Mouse (Mus musculus) heart, adult 18-20 months (tissue): ENCODE measurements around the gene Slc18a3. TPM values are rescaled to one million over a fixed set of nuclear protein-coding genes. Genes with fewer than 3 reads are reported as not detected.

Experiments used
- DNase-seq, 2 experiments: peaks; one replicate each; pipeline ENCODE4 v3.0.0; 2021 to 2022; ENCODE audit warnings: mixed read lengths in 1 of 2
- long read RNA-seq, 2 experiments: library from polyadenylated mRNA; stranded (forward); transcript quantifications; one replicate each; pipeline ENCODE4 v2.0.0; 2021
- total RNA-seq, 2 experiments: library from RNA; stranded (reverse); gene quantifications; 2 replicates each; pipeline ENCODE4 v1.2.3; 2021

Gene Slc18a3
- total RNA-seq, result not detected
- long read RNA-seq, experiment 1, result 0 reads
- long read RNA-seq, experiment 2, result 0 reads

GRCm38 (mm10) chr14:32464601-32465505, at the start of gene Slc18a3:
Gene Slc18a3 (minus strand): TSS chr14:32464850.
- DNase-seq, result no peak

GRCm38 (mm10) chr14:32513336-32514032, 48.8 kb upstream of the Slc18a3 start, which contains the start of gene Ercc6:
Gene Ercc6 (plus strand): TSS chr14:32513521.
- DNase-seq, result peak; percentile 94 to 96

GRCm38 (mm10) chr14:32512912-32513311, 48.3 kb upstream of the Slc18a3 start:
- DNase-seq, result no peak

- DNase-seq, result no peak
These were observed 44.9 kb upstream of the Slc18a3 start for GRCm38 (mm10) chr14:32509443-32509961.

- DNase-seq, result no peak
These were observed 43.6 kb upstream of the Slc18a3 start for GRCm38 (mm10) chr14:32508105-32508835.

- DNase-seq, result no peak
These were observed 42.6 kb upstream of the Slc18a3 start for GRCm38 (mm10) chr14:32507216-32507615.

- DNase-seq, result no peak
These were observed 41.7 kb upstream of the Slc18a3 start for GRCm38 (mm10) chr14:32506329-32506728.

GRCm38 (mm10) chr14:32503897-32504296, 39.2 kb upstream of the Slc18a3 start:
- no peak for DNase-seq

GRCm38 (mm10) chr14:32502764-32503688, 38.4 kb upstream of the Slc18a3 start:
- no peak for DNase-seq

GRCm38 (mm10) chr14:32501303-32501702, 36.7 kb upstream of the Slc18a3 start:
- no peak for DNase-seq

GRCm38 (mm10) chr14:32496115-32496850, 31.6 kb upstream of the Slc18a3 start:
- no peak for DNase-seq

GRCm38 (mm10) chr14:32492521-32492920, 27.9 kb upstream of the Slc18a3 start:
- no peak for DNase-seq

GRCm38 (mm10) chr14:32482061-32482460, 17.4 kb upstream of the Slc18a3 start:
- peak in 1 of 2 experiments; percentile 34 for DNase-seq

GRCm38 (mm10) chr14:32477581-32477980, 12.9 kb upstream of the Slc18a3 start:
- DNase-seq, result no peak

GRCm38 (mm10) chr14:32476559-32476958, 11.9 kb upstream of the Slc18a3 start:
- no peak for DNase-seq

- peak; percentile 11 to 49 for DNase-seq
These were observed 8.3 kb upstream of the Slc18a3 start for GRCm38 (mm10) chr14:32472996-32473395.

- DNase-seq, result peak; percentile 9 to 64
These were observed 3.0 kb upstream of the Slc18a3 start for GRCm38 (mm10) chr14:32467606-32468005.

GRCm38 (mm10) chr14:32465889-32466288, 1.2 kb upstream of the Slc18a3 start, which contains the start of gene Chat:
Gene Chat (minus strand): TSS chr14:32465989.
- no peak for DNase-seq

GRCm38 (mm10) chr14:32465506-32465870, 838 bp upstream of the Slc18a3 start:
- DNase-seq, result no peak
